Mouse (Mus musculus) stomach, embryonic 15.5 days (tissue): ENCODE measurements around the gene Galnt9. TPM values are rescaled to one million over a fixed set of nuclear protein-coding genes. Genes with fewer than 3 reads are reported as not detected.

Source experiments
- ATAC-seq: fragments of 200-750 bp; cut with Nextera tagmentation; 2 replicates; pipeline ENCODE4 v1.8.0; 2017; ENCODE audit warnings: low read depth, moderate number of reproducible peaks, moderate TSS enrichment; ENCODE audit not compliant: insufficient read depth, low FRiP score
- H3K27ac ChIP-seq: fragments of 300-500 bp; sonication (generic); 2 replicates; pipeline ENCODE4 v1.5.1; 2015; ENCODE audit warnings: mild to moderate bottlenecking, inconsistent platforms
- H3K27me3 ChIP-seq: fragments of 300-500 bp; sonication (generic); replicated peaks from 2 replicates; pipeline ENCODE4 v1.6.1; 2015; ENCODE audit warnings: inconsistent platforms
- H3K36me3 ChIP-seq: fragments of 300-500 bp; sonication (generic); 2 replicates; pipeline ENCODE4 v1.6.1; 2015; ENCODE audit warnings: inconsistent platforms
- H3K4me1 ChIP-seq: fragments of 300-500 bp; sonication (generic); 2 replicates; pipeline ENCODE4 v1.6.1; 2015; ENCODE audit warnings: inconsistent platforms
- H3K4me2 ChIP-seq: fragments of 300-500 bp; sonication (generic); 2 replicates; pipeline ENCODE4 v1.6.1; 2015; ENCODE audit warnings: mild to moderate bottlenecking, inconsistent platforms
- H3K4me3 ChIP-seq: fragments of 300-500 bp; sonication (generic); replicated peaks from 2 replicates; pipeline ENCODE4 v1.5.1; 2015; ENCODE audit warnings: inconsistent platforms
- H3K9ac ChIP-seq: fragments of 300-500 bp; sonication (generic); 2 replicates; pipeline ENCODE4 v1.6.1; 2015; ENCODE audit warnings: inconsistent platforms
- H3K9me3 ChIP-seq: fragments of 300-500 bp; sonication (generic); 2 replicates; pipeline ENCODE4 v1.6.1; 2016; ENCODE audit warnings: inconsistent platforms
- WGBS: fragments of 180-500 bp; shearing (Covaris S2); methylation state at CpG from one replicate; pipeline ENCODE4 v1.1.7; 2015; 5-methylcytosine and 5-hydroxymethylcytosine counted together
- polyA plus RNA-seq: library from polyadenylated mRNA; unstranded; fragments of >200 nt; fragmentation: Nextera tagmentation; extraction: Ambion mirVana; gene quantifications from 2 replicates; pipeline ENCODE4 v1.2.1, GENCODE M21; 2015

Gene Galnt9
- polyA plus RNA-seq, 1 experiment from 2014 or later = 0.71 TPM

- no peak overlapping the region for H3K27ac ChIP-seq
- no peak for ATAC-seq
Measured at GRCm38 (mm10) chr5:110596086-110596780, 52.1 kb downstream of the Galnt9 start.

GRCm38 (mm10) chr5:110597502-110597901 lies 53.3 kb downstream of the Galnt9 start:
- H3K4me3 ChIP-seq = no peak overlapping the region
- WGBS = 36% methylated on average over 2 of the region's 2 CpGs
- no peaks in the 10 kb centered on the region; the same call in 1 of the 2 replicates for H3K27me3 ChIP-seq
- no peaks in the 10 kb centered on the region for H3K9me3 ChIP-seq
- no peaks in the 10 kb centered on the region for H3K36me3 ChIP-seq
- H3K4me2 ChIP-seq = no peak overlapping the region
- no peak overlapping the region for H3K9ac ChIP-seq
- no peak overlapping the region for H3K27ac ChIP-seq
- no peak for ATAC-seq
- no peaks in the 10 kb centered on the region for H3K4me1 ChIP-seq

More at GRCm38 (mm10) chr5:110596086-110596780, 52.1 kb downstream of the Galnt9 start:
- WGBS = 84% methylated on average over 15 of the region's 15 CpGs
- H3K9me3 ChIP-seq = no peaks in the 10 kb centered on the region
- H3K4me1 ChIP-seq = no peaks in the 10 kb centered on the region
- H3K4me3 ChIP-seq = no peak overlapping the region
- no peaks in the 10 kb centered on the region; the same call in 1 of the 2 replicates for H3K27me3 ChIP-seq
- H3K9ac ChIP-seq = no peak overlapping the region
- no peaks in the 10 kb centered on the region for H3K36me3 ChIP-seq
- H3K4me2 ChIP-seq = no peak overlapping the region

GRCm38 (mm10) chr5:110598298-110599095 lies 54.3 kb downstream of the Galnt9 start:
- no peak overlapping the region for H3K4me2 ChIP-seq

GRCm38 (mm10) chr5:110603016-110603685 lies 59.0 kb downstream of the Galnt9 start:
- H3K9ac ChIP-seq = no peak overlapping the region
- no peak for ATAC-seq
- H3K4me1 ChIP-seq = no peaks in the 10 kb centered on the region
- WGBS = 78% methylated on average over 7 of the region's 7 CpGs
- H3K9me3 ChIP-seq = no peaks in the 10 kb centered on the region
- no peak overlapping the region for H3K4me2 ChIP-seq
- H3K27ac ChIP-seq = no peak overlapping the region
- H3K36me3 ChIP-seq = no peaks in the 10 kb centered on the region
- H3K27me3 ChIP-seq = no peaks in the 10 kb centered on the region; the same call in 1 of the 2 replicates
- H3K4me3 ChIP-seq = no peak overlapping the region

More at GRCm38 (mm10) chr5:110598298-110599095, 54.3 kb downstream of the Galnt9 start:
- Histone ChIP-seq H3K27me3 (no peaks in the 10 kb centered on the region; the same call in 1 of the 2 replicates), H3K27ac (no peak overlapping the region), H3K4me1 (no peaks in the 10 kb centered on the region), H3K36me3 (no peaks in the 10 kb centered on the region), H3K4me3 (no peak overlapping the region), H3K9ac (no peak overlapping the region), H3K9me3 (no peaks in the 10 kb centered on the region)
- WGBS = 26% methylated on average over 12 of the region's 12 CpGs
- ATAC-seq = no peak

- Histone ChIP-seq H3K4me1 (no peaks in the 10 kb centered on the region), H3K9me3 (no peaks in the 10 kb centered on the region), H3K27me3 (no peaks in the 10 kb centered on the region; the same call in 1 of the 2 replicates), H3K27ac (no peak overlapping the region), H3K9ac (no peak overlapping the region), H3K4me3 (no peak overlapping the region), H3K36me3 (no peaks in the 10 kb centered on the region), H3K4me2 (no peak overlapping the region)
- WGBS = 80% methylated on average over 2 of the region's 2 CpGs
- no peak for ATAC-seq
Measured at GRCm38 (mm10) chr5:110604311-110604710, 60.2 kb downstream of the Galnt9 start.

GRCm38 (mm10) chr5:110605531-110606221 lies 61.5 kb downstream of the Galnt9 start:
- ATAC-seq = no peak
- Histone ChIP-seq H3K4me3 (no peak overlapping the region), H3K4me2 (no peak overlapping the region), H3K27ac (no peak overlapping the region), H3K27me3 (no peaks in the 10 kb centered on the region), H3K36me3 (no peaks in the 10 kb centered on the region), H3K4me1 (0 out of 2 replicates have a peak, but pooled peaks cover 3% of the 10 kb centered on the region), H3K9ac (no peak overlapping the region), H3K9me3 (no peaks in the 10 kb centered on the region)
- WGBS = 60% methylated on average over 5 of the region's 5 CpGs

GRCm38 (mm10) chr5:110607767-110608166 lies 63.6 kb downstream of the Galnt9 start:
- H3K4me1 ChIP-seq = 0 out of 2 replicates have a peak, but pooled peaks cover 3% of the 10 kb centered on the region
- H3K27ac ChIP-seq = no peak overlapping the region
- no peaks in the 10 kb centered on the region for H3K27me3 ChIP-seq
- no peak for ATAC-seq
- no peaks in the 10 kb centered on the region for H3K36me3 ChIP-seq
- no peak overlapping the region for H3K4me3 ChIP-seq
- H3K9me3 ChIP-seq = no peaks in the 10 kb centered on the region
- H3K4me2 ChIP-seq = no peak overlapping the region
- no peak overlapping the region for H3K9ac ChIP-seq
- 42% methylated on average over 3 of the region's 3 CpGs for WGBS

GRCm38 (mm10) chr5:110608336-110608735 lies 64.2 kb downstream of the Galnt9 start:
- H3K4me3 ChIP-seq = no peak overlapping the region
- no peak overlapping the region for H3K27ac ChIP-seq
- H3K4me1 ChIP-seq = 0 out of 2 replicates have a peak, but pooled peaks cover 3% of the 10 kb centered on the region
- H3K9ac ChIP-seq = no peak overlapping the region
- 62% methylated on average over 6 of the region's 6 CpGs for WGBS
- H3K36me3 ChIP-seq = no peaks in the 10 kb centered on the region
- no peaks in the 10 kb centered on the region for H3K9me3 ChIP-seq
- no peak overlapping the region for H3K4me2 ChIP-seq
- no peaks in the 10 kb centered on the region for H3K27me3 ChIP-seq
- no peak for ATAC-seq

- no peaks in the 10 kb centered on the region for H3K36me3 ChIP-seq
- H3K27ac ChIP-seq = no peak overlapping the region
- ATAC-seq = no peak
- no peak overlapping the region for H3K4me3 ChIP-seq
- H3K9ac ChIP-seq = no peak overlapping the region
- no peak overlapping the region for H3K4me2 ChIP-seq
- H3K27me3 ChIP-seq = no peaks in the 10 kb centered on the region
- H3K4me1 ChIP-seq = 0 out of 2 replicates have a peak, but pooled peaks cover 3% of the 10 kb centered on the region
- WGBS = 62% methylated on average over 8 of the region's 8 CpGs
- no peaks in the 10 kb centered on the region for H3K9me3 ChIP-seq
Measured at GRCm38 (mm10) chr5:110608941-110609340, 64.8 kb downstream of the Galnt9 start.

- 81% methylated on average over 3 of the region's 3 CpGs for WGBS
- no peak for ATAC-seq
- H3K27ac ChIP-seq = no peak overlapping the region
Measured at GRCm38 (mm10) chr5:110609425-110609824, 65.3 kb downstream of the Galnt9 start.

GRCm38 (mm10) chr5:110609868-110610267 lies 65.7 kb downstream of the Galnt9 start:
- Histone ChIP-seq H3K9me3 (no peaks in the 10 kb centered on the region), H3K36me3 (no peaks in the 10 kb centered on the region), H3K27me3 (no peaks in the 10 kb centered on the region), H3K9ac (no peak overlapping the region), H3K4me1 (0 out of 2 replicates have a peak, but pooled peaks cover 3% of the 10 kb centered on the region), H3K4me2 (no peak overlapping the region), H3K27ac (no peak overlapping the region), H3K4me3 (no peak overlapping the region)
- no peak for ATAC-seq
- WGBS = 68% methylated on average over 5 of the region's 5 CpGs

More at GRCm38 (mm10) chr5:110609425-110609824, 65.3 kb downstream of the Galnt9 start:
- Histone ChIP-seq H3K9me3 (no peaks in the 10 kb centered on the region), H3K4me1 (0 out of 2 replicates have a peak, but pooled peaks cover 3% of the 10 kb centered on the region), H3K27me3 (no peaks in the 10 kb centered on the region), H3K4me2 (no peak overlapping the region), H3K36me3 (no peaks in the 10 kb centered on the region), H3K4me3 (no peak overlapping the region), H3K9ac (no peak overlapping the region)
